Mouse (Mus musculus) bone marrow, adult 2 months (tissue): ENCODE data around the gene Timm13. TPM values are rescaled to one million over a fixed set of nuclear protein-coding genes. Genes with fewer than 3 reads are reported as not detected.

Experiments
- H3K27ac ChIP-seq: fragments of 200-500 bp; 2 replicates; pipeline ENCODE4 v1.5.1; 2012; ENCODE audit warnings: low read depth, mild to moderate bottlenecking, control low read depth, inconsistent platforms, low read length; ENCODE audit not compliant: control insufficient read depth, poor library complexity, insufficient read depth
- H3K4me1 ChIP-seq: fragments of 200-500 bp; 2 replicates; pipeline ENCODE4 v1.6.1; 2011; ENCODE audit warnings: low read length; ENCODE audit not compliant: control insufficient read depth, insufficient read depth
- H3K4me3 ChIP-seq: fragments of 200-500 bp; replicated peaks from 2 replicates; pipeline ENCODE3; 2011; ENCODE audit warnings: mild to moderate bottlenecking, low read depth, low read length, control low read depth; ENCODE audit not compliant: control insufficient read depth
- CTCF ChIP-seq: fragments of 200-500 bp; IDR thresholded peaks from 2 replicates; pipeline ENCODE4 v1.5.1; 2011; ENCODE audit warnings: low read length, control low read depth; ENCODE audit not compliant: control insufficient read depth, insufficient read depth
- POLR2A ChIP-seq: fragments of 200-500 bp; IDR thresholded peaks from 2 replicates; pipeline ENCODE4 v1.6.1; 2011; ENCODE audit warnings: low read depth, mild to moderate bottlenecking, control low read depth, low read length, borderline replicate concordance; ENCODE audit not compliant: control insufficient read depth
- WGBS: fragments of 180-500 bp; shearing (Covaris S2); methylation state at CpG from one replicate; pipeline ENCODE4 v1.1.7; 2018; 5-methylcytosine and 5-hydroxymethylcytosine counted together
- polyA plus RNA-seq: library from polyadenylated mRNA; stranded (reverse); fragments of >200 nt; gene quantifications from 2 replicates; pipeline ENCODE4 v1.2.4, GENCODE M21; 2011; ENCODE audit warnings: low replicate concordance; ENCODE audit not compliant: missing spikeins, insufficient read depth, insufficient read length

Gene Timm13
- polyA plus RNA-seq, 1 experiment, result 118 TPM

DNA sequence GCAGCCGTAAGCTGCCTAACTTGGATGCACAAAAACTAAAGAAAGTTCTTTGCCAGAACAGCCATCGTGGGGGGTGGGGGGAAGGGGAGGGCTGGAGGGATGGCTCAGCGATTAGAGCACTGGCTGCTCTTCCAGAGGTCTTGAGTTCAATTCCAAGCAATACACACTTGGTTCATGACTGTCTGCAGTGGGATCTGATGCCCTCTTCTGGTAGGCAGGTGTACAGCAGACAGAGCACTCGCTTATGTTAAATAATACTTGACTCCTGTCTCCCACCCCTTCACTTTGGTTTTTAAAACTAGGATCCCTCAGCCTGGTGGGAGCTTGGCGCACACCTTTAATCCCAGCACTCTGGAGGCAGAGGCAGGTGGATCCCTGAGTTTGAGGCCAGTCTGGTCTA lies 24.7 kb downstream of the Timm13 start:
- H3K4me3 ChIP-seq, result no peak overlapping the region
- TF ChIP-seq CTCF, result peak; percentile 77
- no peak for TF ChIP-seq POLR2A
- WGBS, result 26% methylated on average over 5 of the region's 5 CpGs
- peaks cover 2% of the 10 kb centered on the region; the same call in 1 of the 2 replicates for H3K4me1 ChIP-seq
- H3K27ac ChIP-seq, result no peak overlapping the region

DNA sequence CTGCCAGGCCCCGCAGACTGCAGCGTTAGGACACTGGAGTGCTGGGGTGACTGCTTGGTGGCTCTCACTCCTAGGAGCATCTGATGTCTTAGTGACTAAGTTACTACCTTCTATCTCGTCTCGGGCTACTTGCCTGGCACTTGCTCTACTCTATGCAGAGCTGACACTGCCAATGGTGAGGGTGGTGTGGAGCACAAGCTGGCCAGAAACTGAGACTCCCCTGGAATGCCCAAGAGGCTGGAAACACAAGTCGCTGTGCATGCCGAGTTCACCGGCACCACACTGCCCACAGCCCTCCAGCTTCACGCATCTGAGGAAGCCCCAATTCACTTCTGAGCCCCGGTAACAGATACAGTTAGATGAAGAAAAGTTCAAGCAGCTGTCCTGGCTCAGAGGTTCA lies 26.7 kb downstream of the Timm13 start:
- no peak overlapping the region for H3K27ac ChIP-seq
- TF ChIP-seq CTCF, result no peak
- no peak for TF ChIP-seq POLR2A
- no peak overlapping the region for H3K4me3 ChIP-seq
- 89% methylated on average over 9 of the region's 9 CpGs for WGBS
- no peaks in the 10 kb centered on the region; the same call in 1 of the 2 replicates for H3K4me1 ChIP-seq

DNA sequence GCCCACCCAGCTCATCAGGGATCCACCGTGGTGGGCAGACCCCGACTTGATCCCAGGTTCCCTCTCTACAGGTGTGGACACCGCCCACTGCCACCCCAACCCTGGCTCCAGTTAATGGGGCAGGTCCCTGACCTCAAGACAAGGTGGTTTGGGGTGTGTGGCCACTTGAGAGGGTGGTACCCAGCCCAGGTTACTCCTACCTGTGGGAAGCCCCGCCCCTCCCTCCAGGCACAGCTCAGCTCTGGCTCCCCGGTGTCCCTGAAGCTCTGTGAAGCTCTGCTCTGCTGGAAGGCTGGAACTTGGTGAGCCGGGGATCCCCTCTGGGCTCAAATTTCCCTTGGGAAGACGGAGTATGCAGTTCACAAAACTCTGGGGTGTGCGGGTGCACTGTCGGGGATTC lies 29.2 kb downstream of the Timm13 start, which contains the start of gene Tmprss9:
Gene Tmprss9, plus strand, starts transcription at position 268 of the 400 bp plus-strand sequence.
- no peak for TF ChIP-seq POLR2A
- no peak for TF ChIP-seq CTCF
- Histone ChIP-seq H3K4me1 (no peaks in the 10 kb centered on the region), H3K4me3 (no peak within 1 kb of the TSS), H3K27ac (no peak within 1 kb of the TSS)
- WGBS, result 33% methylated on average over 9 of the region's 9 CpGs

DNA sequence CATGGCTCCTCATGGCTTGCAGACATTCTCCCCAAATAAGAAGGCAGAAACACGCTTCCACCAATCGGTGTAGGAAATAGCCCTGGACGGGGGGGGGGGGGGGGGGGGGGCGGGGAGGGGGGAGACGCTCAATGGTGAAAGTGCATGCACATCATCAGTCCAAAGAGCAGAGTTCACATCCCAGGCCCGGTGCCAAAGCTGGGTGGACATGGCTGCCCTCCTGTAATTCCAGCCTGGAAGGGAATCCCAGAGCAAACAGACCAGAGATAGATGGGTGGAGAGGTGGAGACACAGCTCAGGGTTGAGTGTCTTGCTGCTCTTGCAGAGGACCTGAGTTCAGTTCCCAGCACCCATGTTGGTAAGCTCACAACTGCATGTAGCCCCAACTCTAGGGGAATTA lies 29.8 kb downstream of the Timm13 start:
- Histone ChIP-seq H3K27ac (no peak overlapping the region), H3K4me1 (no peaks in the 10 kb centered on the region), H3K4me3 (no peak overlapping the region)
- TF ChIP-seq POLR2A, result no peak
- TF ChIP-seq CTCF, result no peak
- 50% methylated on average over 6 of the region's 6 CpGs for WGBS

DNA sequence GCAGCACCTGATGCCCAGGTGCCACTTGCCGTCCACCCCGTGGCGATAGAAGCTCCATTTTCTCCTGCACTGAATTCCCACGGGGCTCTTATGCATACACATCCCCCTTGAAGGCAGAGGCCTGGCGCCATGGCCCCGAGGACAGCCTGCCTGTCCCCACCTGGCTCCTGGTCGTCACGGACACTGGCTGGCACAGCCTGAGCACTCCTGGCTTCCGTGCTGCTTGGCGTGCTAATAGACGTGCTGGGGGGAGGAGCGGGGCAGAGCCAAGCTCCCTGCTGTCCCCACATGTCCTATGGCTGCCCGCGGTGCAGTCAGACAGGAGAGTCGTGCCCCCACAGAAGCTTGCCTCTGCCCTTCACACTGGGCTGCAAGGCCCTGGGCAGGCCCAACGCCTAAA lies 36.3 kb downstream of the Timm13 start:
- no peaks in the 10 kb centered on the region for H3K4me1 ChIP-seq
- H3K27ac ChIP-seq, result no peak overlapping the region
- TF ChIP-seq POLR2A, result no peak; the same call in 1 of the 2 replicates
- no peak for TF ChIP-seq CTCF
- WGBS, result 94% methylated on average over 16 of the region's 16 CpGs
- no peak overlapping the region for H3K4me3 ChIP-seq

DNA sequence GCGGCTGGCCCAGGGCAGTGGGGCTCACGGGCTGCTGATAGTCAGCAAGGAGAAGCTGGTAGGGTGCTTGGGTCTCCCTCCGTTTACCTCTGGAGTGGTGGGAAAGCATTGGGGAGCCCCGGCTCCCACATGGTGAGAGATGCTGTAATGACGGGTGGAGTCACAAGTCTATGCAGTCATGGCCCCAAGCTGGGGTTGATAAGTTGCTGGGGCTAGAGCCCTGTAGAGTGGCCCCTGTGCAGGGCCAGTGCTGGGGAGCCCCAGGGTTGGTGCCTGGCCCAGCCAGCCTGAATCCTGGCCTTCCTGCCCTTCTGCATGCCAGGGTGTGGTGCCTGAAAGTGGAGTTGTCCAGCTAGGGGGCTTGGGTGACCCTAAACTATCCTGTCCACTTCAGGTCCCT lies 38.5 kb downstream of the Timm13 start:
- 91% methylated on average over 5 of the region's 5 CpGs for WGBS
- H3K4me1 ChIP-seq, result peaks cover 4% of the 10 kb centered on the region; the same call in 1 of the 2 replicates
- TF ChIP-seq POLR2A (no peak), CTCF (no peak)
- H3K4me3 ChIP-seq, result no peak overlapping the region
- H3K27ac ChIP-seq, result peak overlapping the region; percentile 34; the same call in 1 of the 2 replicates

DNA sequence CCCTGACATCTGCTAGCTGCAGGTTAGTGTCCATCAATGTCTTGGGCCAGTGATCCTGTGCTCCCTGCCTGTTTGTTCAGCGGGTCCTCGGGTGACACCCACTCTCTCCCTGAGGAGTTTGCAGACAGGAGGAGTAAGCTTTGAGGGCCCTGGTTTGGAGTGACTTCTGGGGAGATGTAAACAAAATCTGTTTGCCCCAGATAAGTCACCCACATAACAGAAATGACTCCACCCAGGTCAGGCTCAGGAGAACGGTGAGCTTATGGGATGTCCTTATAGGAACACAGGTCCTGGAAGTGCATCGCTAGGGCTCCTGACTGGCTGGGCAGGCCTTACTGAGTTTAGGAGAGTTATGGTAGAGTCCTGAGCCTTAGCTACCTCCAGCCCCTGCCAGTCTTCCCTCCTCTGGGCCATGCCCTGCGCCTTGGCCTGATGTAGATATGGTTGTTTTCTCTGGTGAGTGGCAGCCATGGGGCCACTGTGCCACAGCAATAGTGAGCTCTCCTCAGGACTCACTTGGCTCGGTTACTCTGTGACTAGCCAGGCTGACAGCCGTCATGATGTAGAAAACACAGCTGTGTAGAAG lies 42.3 kb downstream of the Timm13 start:
- TF ChIP-seq CTCF, result no peak
- peak; percentile 48; the same call in 1 of the 2 replicates for TF ChIP-seq POLR2A
- peaks cover 6% of the 10 kb centered on the region for H3K4me1 ChIP-seq
- H3K4me3 ChIP-seq, result peak overlapping the region; percentile 64
- H3K27ac ChIP-seq, result peak overlapping the region; percentile 97
- 62% methylated on average over 7 of the region's 7 CpGs for WGBS

DNA sequence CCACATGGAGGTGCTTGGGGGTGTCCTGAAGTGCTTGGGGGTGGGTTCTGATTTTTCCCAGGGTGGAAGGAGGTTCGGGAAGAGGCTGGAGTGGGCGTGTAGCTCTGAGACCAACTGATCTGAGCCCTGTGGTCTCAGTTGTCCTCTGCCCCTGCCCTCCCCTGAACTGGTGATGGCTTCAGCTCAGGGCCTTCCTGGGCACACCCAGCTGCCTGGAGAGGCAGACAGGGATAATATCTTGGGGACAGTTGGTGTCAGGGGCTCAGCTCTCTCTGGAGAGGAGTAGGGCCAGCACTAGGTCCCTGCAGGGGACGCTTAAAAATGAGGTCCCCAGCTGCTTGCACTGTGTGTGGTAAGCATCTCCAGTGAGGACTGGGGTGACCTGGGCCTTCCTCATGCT lies 42.9 kb downstream of the Timm13 start:
- TF ChIP-seq CTCF (no peak), POLR2A (peak; percentile 88)
- Histone ChIP-seq H3K4me1 (peaks cover 6% of the 10 kb centered on the region), H3K4me3 (peak overlapping the region; percentile 64), H3K27ac (peak overlapping the region; percentile 97)
- WGBS, result 63% methylated on average over 3 of the region's 3 CpGs
